Mouse (Mus musculus) testis, adult 10 weeks (tissue): ENCODE results near the gene Kif1a. TPM values are rescaled to one million over a fixed set of nuclear protein-coding genes. Genes with fewer than 3 reads are reported as not detected.

Experiments
- polyA plus RNA-seq: library from polyadenylated mRNA; stranded (reverse); fragments of 350-450 nt; fragmentation: Illumina TruSeq; extraction: RNeasy Lipid Tissue Mini Kit (QIAGEN cat#74804); gene quantifications from one replicate; pipeline ENCODE4 v1.2.3, GENCODE M21; 2014; ENCODE audit warnings: low read depth, low replicate concordance

Kif1a gene
- polyA plus RNA-seq = 0.63 TPM

GRCm38 (mm10) chr1:93101571-93102061 lies at the start of gene Kif1a:
Gene Kif1a, minus strand, starts transcription at chr1:93101951.

DNA sequence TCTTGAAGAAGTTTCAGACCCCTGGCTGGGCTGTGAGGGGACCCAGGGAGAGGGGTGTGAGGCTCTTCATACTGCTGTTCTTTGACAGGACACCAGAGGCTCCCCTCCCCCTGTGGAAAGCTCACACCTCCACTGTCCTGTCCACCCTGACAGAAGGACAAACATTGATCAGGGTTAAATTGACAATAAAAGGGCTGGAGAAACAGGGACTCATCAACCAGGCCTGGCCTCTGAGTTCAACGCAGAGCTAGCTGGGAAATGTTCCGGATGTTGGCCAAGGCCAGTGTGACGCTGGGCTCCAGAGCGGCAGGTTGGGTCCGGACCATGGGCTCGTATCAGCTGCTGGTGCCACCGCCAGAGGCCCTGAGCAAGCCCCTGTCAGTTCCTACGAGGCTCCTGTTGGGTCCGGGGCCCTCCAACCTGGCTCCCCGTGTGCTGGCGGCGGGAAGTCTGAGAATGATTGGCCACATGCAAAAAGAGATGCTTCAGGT lies 33.3 kb upstream of the Kif1a start, which contains the start of gene Agxt:
TSS of gene Agxt (plus strand) at position 205 of the 491 bp plus-strand sequence.

GRCm38 (mm10) chr1:93006061-93006460 lies 95.7 kb downstream of the Kif1a start, which contains the start of gene Aqp12:
Gene Aqp12, plus strand, starts transcription at chr1:93006334.

Other genes starting within 250 kb of the Kif1a start
- 14.4 TPM for gene Ankmy1, start 199.0 kb downstream of the Kif1a start, polyA plus RNA-seq
- gene Dusp28, start 195.0 kb downstream of the Kif1a start, polyA plus RNA-seq = 2.0 TPM
- 2.1 TPM for gene Rnpepl1, start 191.2 kb downstream of the Kif1a start, polyA plus RNA-seq
- gene Capn10, start 167.6 kb downstream of the Kif1a start, polyA plus RNA-seq = 3.2 TPM
- 0.29 TPM for gene Gpr35, start 151.1 kb downstream of the Kif1a start, polyA plus RNA-seq
- not detected for gene Aqp12, start 95.6 kb downstream of the Kif1a start, polyA plus RNA-seq
- gene Agxt, start 33.3 kb upstream of the Kif1a start, polyA plus RNA-seq = not detected
- not detected for gene 2310007B03Rik, start 59.0 kb upstream of the Kif1a start, polyA plus RNA-seq
- not detected for gene Crocc2, start 66.8 kb upstream of the Kif1a start, polyA plus RNA-seq
- 5.6 TPM for gene Sned1, start 133.9 kb upstream of the Kif1a start, polyA plus RNA-seq
- 22.5 TPM for gene Mterf4, start 204.0 kb upstream of the Kif1a start, polyA plus RNA-seq
- 162 TPM for gene Ppp1r7, start 240.9 kb upstream of the Kif1a start, polyA plus RNA-seq
- gene Pask, start 241.5 kb upstream of the Kif1a start, polyA plus RNA-seq = 37.0 TPM